Mouse (Mus musculus) forebrain, postnatal 0 days (tissue): ENCODE measurements around the gene Eno3. TPM values are rescaled to one million over a fixed set of nuclear protein-coding genes. Genes with fewer than 3 reads are reported as not detected.

Source experiments
- ATAC-seq: fragments of 200-750 bp; cut with Nextera tagmentation; 2 replicates; pipeline ENCODE4 v1.8.0; 2017; ENCODE audit warnings: mild to moderate bottlenecking, moderate library complexity
- DNase-seq: peaks from one replicate; pipeline ENCODE4 v3.0.0-alpha.2; 2015
- H3K27ac ChIP-seq: fragments of 300-500 bp; sonication (generic); 2 replicates; pipeline ENCODE4 v1.5.1; 2014; ENCODE audit warnings: low read depth, mild to moderate bottlenecking, antibody characterized with exemption, low read length, moderate library complexity, mixed read lengths
- H3K27me3 ChIP-seq: fragments of 300-500 bp; sonication (generic); 2 replicates; pipeline ENCODE4 v1.6.1; 2014; ENCODE audit warnings: mild to moderate bottlenecking, low read length, mixed read lengths; ENCODE audit not compliant: insufficient read depth
- H3K36me3 ChIP-seq: fragments of 300-500 bp; sonication (generic); 2 replicates; pipeline ENCODE4 v1.6.1; 2014; ENCODE audit warnings: mild to moderate bottlenecking, moderate library complexity; ENCODE audit not compliant: insufficient read depth
- H3K4me1 ChIP-seq: fragments of 300-500 bp; sonication (generic); 2 replicates; pipeline ENCODE4 v1.6.1; 2014; ENCODE audit warnings: antibody characterized with exemption; ENCODE audit not compliant: insufficient read depth
- H3K4me2 ChIP-seq: fragments of 300-500 bp; sonication (generic); 2 replicates; pipeline ENCODE4 v1.6.1; 2014; ENCODE audit warnings: low read depth, mild to moderate bottlenecking, moderate library complexity
- H3K4me3 ChIP-seq: fragments of 300-500 bp; sonication (generic); 2 replicates; pipeline ENCODE4 v1.5.1; 2014; ENCODE audit warnings: low read depth, low read length, mixed read lengths
- H3K9ac ChIP-seq: fragments of 300-500 bp; sonication (generic); 2 replicates; pipeline ENCODE4 v1.6.1; 2014; ENCODE audit warnings: mild to moderate bottlenecking
- H3K9me3 ChIP-seq: fragments of 300-500 bp; sonication (generic); 2 replicates; pipeline ENCODE4 v1.6.1; 2016; ENCODE audit warnings: low read length
- CTCF ChIP-seq: sonication (generic); IDR thresholded peaks from 2 replicates; pipeline ENCODE4 v1.5.1; 2016; ENCODE audit warnings: antibody characterized with exemption, control low read depth, low read depth
- WGBS: fragments of 180-500 bp; shearing (Covaris S2); extraction: QIAGEN DNeasy Blood & Tissue Kit; methylation state at CpG from one replicate; pipeline ENCODE4 v1.1.7; 2014; 5-methylcytosine and 5-hydroxymethylcytosine counted together
- polyA plus RNA-seq: library from polyadenylated mRNA; unstranded; fragments of >200 nt; fragmentation: Nextera tagmentation; extraction: Ambion mirVana; gene quantifications from 2 replicates; pipeline ENCODE4 v1.2.1, GENCODE M21; 2015
- total RNA-seq: library from RNA; depleted of rRNA; stranded (reverse); fragments of >200 nt; gene quantifications from 2 replicates; pipeline ENCODE4 v1.2.3, GENCODE M21; 2014

The Eno3 gene
- total and polyA plus RNA-seq, 2 experiments from 2014 or later: 5.5 to 14.6 TPM

GRCm38 (mm10) chr11:70643051-70643450 lies 14.0 kb upstream of the Eno3 start:
- DNase-seq: no peak
- H3K4me3 ChIP-seq: no peak overlapping the region
- H3K4me2 ChIP-seq: no peak overlapping the region
- 91% methylated on average over 6 of the region's 6 CpGs for WGBS
- no peaks in the 10 kb centered on the region for H3K9me3 ChIP-seq
- no peak overlapping the region for H3K27ac ChIP-seq
- ATAC-seq: no peak
- TF ChIP-seq CTCF: no peak
- peaks cover 16% of the 10 kb centered on the region for H3K36me3 ChIP-seq
- no peaks in the 10 kb centered on the region for H3K27me3 ChIP-seq
- peaks cover 12% of the 10 kb centered on the region for H3K4me1 ChIP-seq
- no peak overlapping the region for H3K9ac ChIP-seq

- no peaks in the 10 kb centered on the region for H3K9me3 ChIP-seq
- H3K36me3 ChIP-seq: peaks cover 28% of the 10 kb centered on the region
- H3K27me3 ChIP-seq: no peaks in the 10 kb centered on the region
- no peak overlapping the region for H3K4me3 ChIP-seq
- DNase-seq (no peak), ATAC-seq (no peak)
- H3K4me2 ChIP-seq: no peak overlapping the region
- no peak for TF ChIP-seq CTCF
- no peak overlapping the region for H3K27ac ChIP-seq
- H3K4me1 ChIP-seq: peaks cover 18% of the 10 kb centered on the region
- WGBS: 92% methylated on average over 8 of the region's 8 CpGs
- H3K9ac ChIP-seq: no peak overlapping the region
These were observed 12.4 kb upstream of the Eno3 start for GRCm38 (mm10) chr11:70644564-70645103.

- H3K4me1 ChIP-seq: peaks cover 18% of the 10 kb centered on the region
- no peak for DNase-seq
These were observed 11.3 kb upstream of the Eno3 start for GRCm38 (mm10) chr11:70645461-70646258.

GRCm38 (mm10) chr11:70646259-70646555 lies 10.8 kb upstream of the Eno3 start:
- H3K27ac ChIP-seq: peak overlapping the region; percentile 94
- TF ChIP-seq CTCF: no peak
- ATAC-seq (no peak), DNase-seq (no peak)
- 16% methylated on average over 3 of the region's 3 CpGs for WGBS
- H3K4me2 ChIP-seq: peak overlapping the region; percentile 88
- H3K9ac ChIP-seq: peak overlapping the region; percentile 92
- peaks cover 18% of the 10 kb centered on the region for H3K4me1 ChIP-seq
- H3K9me3 ChIP-seq: no peaks in the 10 kb centered on the region
- H3K27me3 ChIP-seq: no peaks in the 10 kb centered on the region
- H3K4me3 ChIP-seq: peak overlapping the region; percentile 69
- H3K36me3 ChIP-seq: peaks cover 43% of the 10 kb centered on the region

More at GRCm38 (mm10) chr11:70645461-70646258, 11.3 kb upstream of the Eno3 start:
- 0 out of 2 replicates have a peak overlapping the region, but pooled peaks have one; percentile 94 for H3K27ac ChIP-seq
- H3K9ac ChIP-seq: peak overlapping the region; percentile 92
- TF ChIP-seq CTCF: no peak
- no peaks in the 10 kb centered on the region for H3K27me3 ChIP-seq
- ATAC-seq: no peak
- H3K4me3 ChIP-seq: peak overlapping the region; percentile 69
- peak overlapping the region; percentile 88 for H3K4me2 ChIP-seq
- WGBS: 85% methylated on average over 12 of the region's 12 CpGs
- peaks cover 37% of the 10 kb centered on the region for H3K36me3 ChIP-seq
- no peaks in the 10 kb centered on the region for H3K9me3 ChIP-seq

- H3K9me3 ChIP-seq: no peaks in the 10 kb centered on the region
- peak within 1 kb of the TSS; percentile 92 for H3K9ac ChIP-seq
- H3K4me3 ChIP-seq: peak within 1 kb of the TSS; percentile 69
- WGBS: under 1% methylated on average over 63 of the region's 63 CpGs
- peak; percentile 95 for ATAC-seq
- peak within 1 kb of the TSS; percentile 88 for H3K4me2 ChIP-seq
- H3K27ac ChIP-seq: peak within 1 kb of the TSS; percentile 94
- H3K36me3 ChIP-seq: peaks cover 48% of the 10 kb centered on the region
- DNase-seq: peak; percentile 99
- peaks cover 18% of the 10 kb centered on the region for H3K4me1 ChIP-seq
- H3K27me3 ChIP-seq: no peaks in the 10 kb centered on the region
- peak; percentile 38 for TF ChIP-seq CTCF
These were observed 10.0 kb upstream of the Eno3 start, which contains the start of the genes Rnf167 and Slc25a11 for GRCm38 (mm10) chr11:70646691-70647650. Gene Rnf167, plus strand, starts transcription at chr11:70647235. Gene Slc25a11, minus strand, starts transcription at chr11:70647479.

- 4% methylated on average over 28 of the region's 28 CpGs for WGBS
- DNase-seq (no peak), ATAC-seq (no peak)
These were observed 9.1 kb upstream of the Eno3 start for GRCm38 (mm10) chr11:70647716-70648420.

More at GRCm38 (mm10) chr11:70647716-70648420, 9.1 kb upstream of the Eno3 start:
- Histone ChIP-seq H3K9me3 (no peaks in the 10 kb centered on the region), H3K4me3 (peak overlapping the region; percentile 69), H3K4me2 (peak overlapping the region; percentile 84), H3K27me3 (no peaks in the 10 kb centered on the region), H3K9ac (peak overlapping the region; percentile 80), H3K27ac (peak overlapping the region; percentile 94), H3K36me3 (peaks cover 47% of the 10 kb centered on the region), H3K4me1 (peaks cover 18% of the 10 kb centered on the region)
- TF ChIP-seq CTCF: no peak
